Mouse (Mus musculus) ES-Bruce4 (cell line): ENCODE data around the gene Mus81.

Source experiments
- CTCF ChIP-seq: IDR thresholded peaks from one replicate; pipeline ENCODE4 v1.8.1; 2011; ENCODE audit warnings: low read depth, low read length
- EP300 ChIP-seq: IDR thresholded peaks from 2 replicates; pipeline ENCODE4 v1.6.1; 2011; ENCODE audit warnings: low read depth, low read length; ENCODE audit not compliant: insufficient read depth
- POLR2A ChIP-seq: IDR thresholded peaks from one replicate; pipeline ENCODE4 v1.8.1; 2011; ENCODE audit warnings: low read length; ENCODE audit not compliant: insufficient read depth

DNA sequence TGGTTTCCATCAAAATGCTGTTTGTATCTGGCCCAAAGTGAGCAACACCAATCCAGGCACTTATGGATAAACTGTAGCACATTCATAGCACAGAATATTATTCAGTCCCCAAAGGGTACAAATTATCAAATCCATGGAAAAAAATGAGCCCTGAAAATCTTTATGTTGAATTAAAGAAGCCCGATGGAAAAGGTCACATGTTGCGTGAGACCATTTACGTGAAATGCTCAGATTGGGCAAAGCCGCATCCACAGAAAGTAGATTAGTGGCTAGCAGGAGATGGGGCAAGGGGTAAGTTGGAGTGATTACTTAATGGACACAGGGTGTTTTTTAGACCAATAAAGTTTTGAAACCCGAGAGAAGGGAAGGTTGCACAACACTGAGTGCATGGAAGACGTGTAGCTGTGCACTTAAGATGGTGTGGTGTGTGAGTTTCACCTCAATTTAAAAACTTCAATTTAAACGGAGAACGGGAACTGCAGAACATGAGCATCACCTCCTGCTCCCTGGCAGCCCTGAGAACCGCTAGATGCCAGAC is 43.8 kb downstream of the Mus81 start:
- TF ChIP-seq POLR2A, result no peak
- TF ChIP-seq EP300, result no peak
- no peak for TF ChIP-seq CTCF
